Mouse (Mus musculus) MEL-GATA-1-ER (cell line): ENCODE measurements around the gene Tmem145.
"Not testable (repeated sequence)": the region's sequence is repeated elsewhere in the genome, so short reads cannot be mapped to it uniquely, and the experiment has no call there.

Source experiments
- DNase-seq: peaks from one replicate; pipeline ENCODE4 v3.0.0-alpha.2; 2012; ENCODE audit warnings: low read depth; ENCODE audit errors: extremely low read depth

Tmem145 gene

GRCm38 (mm10) chr7:25305956-25306613 lies at the start of gene Tmem145:
Gene Tmem145, plus strand, starts transcription at chr7:25306106.
- DNase-seq: no peak

- DNase-seq: no peak
Observed at GRCm38 (mm10) chr7:25261896-25262295, 44.0 kb upstream of the Tmem145 start.

- no peak for DNase-seq
Observed at GRCm38 (mm10) chr7:25263968-25264870, 41.7 kb upstream of the Tmem145 start.

GRCm38 (mm10) chr7:25265743-25266142 lies 40.2 kb upstream of the Tmem145 start:
- DNase-seq: not testable (repeated sequence)

- no peak for DNase-seq
Observed at GRCm38 (mm10) chr7:25266180-25266962, 39.5 kb upstream of the Tmem145 start.

- peak; percentile 99 for DNase-seq
Observed at GRCm38 (mm10) chr7:25267301-25267750, 38.6 kb upstream of the Tmem145 start, which contains the start of gene Cic. Gene Cic, plus strand, starts transcription at chr7:25267704.

- DNase-seq: peak; percentile 100
Observed at GRCm38 (mm10) chr7:25267751-25268463, 38.0 kb upstream of the Tmem145 start.

GRCm38 (mm10) chr7:25268588-25268987 lies 37.3 kb upstream of the Tmem145 start:
- no peak for DNase-seq

GRCm38 (mm10) chr7:25269029-25269428 lies 36.9 kb upstream of the Tmem145 start:
- no peak for DNase-seq

- DNase-seq: no peak
Observed at GRCm38 (mm10) chr7:25269545-25270271, 36.2 kb upstream of the Tmem145 start.

- DNase-seq: no peak
Observed at GRCm38 (mm10) chr7:25270652-25271633, 35.0 kb upstream of the Tmem145 start.

GRCm38 (mm10) chr7:25271651-25272444 lies 34.1 kb upstream of the Tmem145 start:
- DNase-seq: no peak

GRCm38 (mm10) chr7:25272445-25273258 lies 33.3 kb upstream of the Tmem145 start:
- DNase-seq: no peak

- DNase-seq: no peak
Observed at GRCm38 (mm10) chr7:25273259-25274241, 32.4 kb upstream of the Tmem145 start.

GRCm38 (mm10) chr7:25274571-25274970 lies 31.3 kb upstream of the Tmem145 start:
- no peak for DNase-seq

GRCm38 (mm10) chr7:25274996-25275395 lies 30.9 kb upstream of the Tmem145 start:
- DNase-seq: no peak
